28 mouse cellular contexts compared by ENCODE assay signal in the genomic region with DNA sequence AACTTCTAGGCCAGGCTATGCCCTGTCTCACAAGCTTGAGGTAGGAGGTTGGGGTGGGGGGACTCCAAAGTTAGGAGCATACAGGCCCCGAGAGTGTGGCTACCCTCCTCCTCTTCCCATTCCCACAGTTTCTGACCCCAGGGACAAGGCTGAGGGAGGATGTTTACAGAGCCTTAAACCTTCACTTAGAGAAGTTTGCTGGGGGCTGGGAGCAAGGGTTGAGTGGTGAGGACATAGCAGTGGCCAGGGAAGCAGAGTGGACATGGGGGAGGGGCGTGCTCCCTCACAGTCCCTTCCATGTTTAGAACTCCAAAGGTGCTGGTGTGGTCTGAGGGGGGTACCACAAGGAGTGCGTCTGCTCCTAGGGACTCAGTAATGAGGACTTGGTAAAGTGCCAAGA. TPM values are rescaled to one million over a fixed set of nuclear protein-coding genes. Genes with fewer than 3 reads are reported as not detected.
DNase-seq lines count a peak whose midpoint lies in the region; TF ChIP-seq lines count a peak whose summit lies in the region.
"Had no signal": no experiment of that assay in that cellular context is flagged by ENCODE, and none has a peak within 500 bp of the region (broad histone marks: within the 10 kb centered on the region; RNA-seq: fewer than 3 reads in every experiment).

No protein-coding gene starts in this region.

- no peak overlapping the region for H3K9ac ChIP-seq in heart, adult 2 months (ENCODE audit: low read depth, low read length)
- H3K9ac ChIP-seq: embryonic facial prominence, embryonic 13.5 days; forebrain, embryonic 12.5 days; forebrain, embryonic 15.5 days; hindbrain, embryonic 14.5 days had no signal

- H3K79me2 ChIP-seq in heart, adult 2 months (replicated peaks; ENCODE audit: control insufficient read depth, insufficient read depth, low read length) = no peaks in the 10 kb centered on the region
- no peaks in the 10 kb centered on the region for H3K79me2 ChIP-seq in myocyte (ENCODE audit: control insufficient read depth, insufficient read depth)

- no peak overlapping the region for H3K27ac ChIP-seq in heart, adult 2 months
- H3K27ac ChIP-seq: embryonic facial prominence, embryonic 10.5 days; embryonic facial prominence, embryonic 13.5 days; forebrain, embryonic 12.5 days; forebrain, embryonic 15.5 days; hindbrain, embryonic 14.5 days; hindbrain, postnatal 0 days had no signal

- peaks cover 3% of the 10 kb centered on the region; the same call in 1 of the 2 replicates for H3K27me3 ChIP-seq in heart, adult 2 months (ENCODE audit: control insufficient read depth, insufficient read depth, low read length)
- H3K27me3 ChIP-seq in myocyte (ENCODE audit: control insufficient read depth, insufficient read depth, insufficient read length) = peaks cover 11% of the 10 kb centered on the region

- peak overlapping the region; percentile 56 for H3K4me2 ChIP-seq in myocyte (ENCODE audit: low read depth)
- H3K4me2 ChIP-seq: embryonic facial prominence, embryonic 13.5 days; forebrain, embryonic 12.5 days; forebrain, embryonic 15.5 days; heart, embryonic 11.5 days; hindbrain, embryonic 14.5 days had no signal

- TF ChIP-seq POLR2A in heart, adult 2 months (IDR thresholded peaks at IDR 0.05; ENCODE audit: insufficient read depth, low read depth, low read length) = 0 out of 2 replicates have a peak, but pooled peaks have one; percentile 13
- no peak for TF ChIP-seq POLR2A in myocyte (IDR thresholded peaks at IDR 0.05; ENCODE audit: insufficient read length, low read depth)

- no peak for TF ChIP-seq EP300 in heart, adult 2 months (IDR thresholded peaks at IDR 0.05; ENCODE audit: insufficient read depth, low read depth, low read length)

- H3K4me3 ChIP-seq in heart, adult 2 months = no peak overlapping the region
- no peak overlapping the region for H3K4me3 ChIP-seq in myocyte
- H3K4me3 ChIP-seq: embryonic facial prominence, embryonic 10.5 days; embryonic facial prominence, embryonic 13.5 days; erythroblast, embryonic 14.5 days; forebrain, embryonic 12.5 days; forebrain, embryonic 15.5 days had no signal

- H3ac ChIP-seq in myocyte (ENCODE audit: control insufficient read depth, insufficient read length) = no peak overlapping the region

- intact Hi-C loops in heart, adult 2 months (cut with DNase I) = no loop called here
- intact Hi-C loops in heart, postnatal 36 days (cut with DNase I) = no loop called here

- DNase-seq in heart, adult 2 months = peak in 1 of 2 experiments; percentile 17
- no peak for DNase-seq in heart, postnatal 36 days
- DNase-seq in lung, postnatal 10 days = peak; percentile 52
- no peak for DNase-seq in lung, adult 18-20 months
- no peak for DNase-seq in MN1 (ENCODE audit: low spot score)
- DNase-seq in left cerebral cortex, adult 8-10 months (ENCODE audit: low spot score in 2 of 2) = no peak
- DNase-seq: adrenal gland, postnatal 10 days; adrenal gland, postnatal 36 days; cerebellum, adult 11 months; cerebellum, adult 2 months; cerebellum, adult 9-11 months; cerebellum, postnatal 25 days; embryo, embryonic 11 days; gastrocnemius, postnatal 25 days; heart, postnatal 4 days had no signal

- WGBS in heart, adult 2 months = 64% methylated on average over 3 of the region's 3 CpGs

- no peak for TF ChIP-seq CTCF in heart, adult 2 months (IDR thresholded peaks at IDR 0.05)

- H3K36me3 ChIP-seq in heart, adult 2 months (ENCODE audit: control insufficient read depth, insufficient read depth, low read length) = no peaks in the 10 kb centered on the region
- no peaks in the 10 kb centered on the region for H3K36me3 ChIP-seq in myocyte (ENCODE audit: control insufficient read depth, insufficient read depth)
- H3K36me3 ChIP-seq: embryonic facial prominence, embryonic 10.5 days; embryonic facial prominence, embryonic 13.5 days; forebrain, embryonic 12.5 days; forebrain, embryonic 15.5 days had no signal

- H3K4me1 ChIP-seq in heart, adult 2 months (ENCODE audit: control insufficient read depth, insufficient read depth, low read length) = peaks cover 1% of the 10 kb centered on the region; the same call in 1 of the 2 replicates

TF ChIP-seq in myocyte, 11 proteins besides CTCF, POLR2A, EP300 and RAD21:
- TF ChIP-seq MAX (IDR thresholded peaks at IDR 0.05; ENCODE audit: low read depth) = no peak
- TF ChIP-seq CEBPB (IDR thresholded peaks at IDR 0.05; ENCODE audit: insufficient read depth, poor library complexity, severe bottlenecking) = no peak
- TF ChIP-seq SRF (IDR thresholded peaks at IDR 0.05; ENCODE audit: control insufficient read depth, insufficient read length, low read depth) = no peak
- no peak for TF ChIP-seq TCF3 (IDR thresholded peaks at IDR 0.05; ENCODE audit: insufficient read length, low read depth)
- no peak for TF ChIP-seq POLR2AphosphoS2 (IDR thresholded peaks at IDR 0.05; ENCODE audit: insufficient read length, low read depth)
- no peak for TF ChIP-seq REST (IDR thresholded peaks at IDR 0.05; ENCODE audit: insufficient read depth, insufficient read length)
- no peak for TF ChIP-seq MYOG (IDR thresholded peaks at IDR 0.05; ENCODE audit: control insufficient read depth in 1 of 3, insufficient read depth in 1 of 3, insufficient read length in 2 of 3, low read depth in 2 of 3)
- TF ChIP-seq USF1 (IDR thresholded peaks at IDR 0.05; ENCODE audit: low read depth) = no peak
- TF ChIP-seq E2F4 (IDR thresholded peaks at IDR 0.05; ENCODE audit: insufficient read depth) = no peak
- TF ChIP-seq TCF12 (IDR thresholded peaks at IDR 0.05; ENCODE audit: insufficient read depth, poor library complexity, severe bottlenecking) = no peak
- no peak for TF ChIP-seq MYOD1 (IDR thresholded peaks at IDR 0.05; ENCODE audit: control insufficient read depth in 1 of 3, insufficient read length in 2 of 3, low read depth in 2 of 3)

RNA-seq across cellular contexts. Expression of gene Kcnq4, which starts 4.8 kb away (rescaled TPM):
- 1 to 10 TPM; 1.6 to 1.9 TPM for total RNA-seq in heart, adult 2 months (2021)
- polyA plus RNA-seq in heart, adult 2 months (2012; rRNA removed) = 6.9 TPM in 2 replicates
- total RNA-seq in heart, postnatal 36 days (2021) = 1 to 10 TPM; 2.4 to 2.6 TPM
- 23.1 TPM for polyA plus RNA-seq in myocyte (2012; fragmentation: generic; extraction: Trizol)
- 1 to 10 TPM; 7.5 to 9.1 (median 7.7) TPM for total RNA-seq in left cerebral cortex, adult 8-10 months (2022)
- total RNA-seq: MEL had no signal
- polyA plus RNA-seq: activated CD4-positive, CD25-positive, alpha-beta regulatory T cell, adult 4 months; CD4-positive, CD25-positive, alpha-beta regulatory T cell, adult 4 months; erythroblast, embryonic 14.5 days; inflammation-experienced regulatory T-cells, adult 6 months had no signal
